Mouse (Mus musculus): ENCODE measurements around the gene Dhx9. TPM values are rescaled to one million over a fixed set of nuclear protein-coding genes. Genes with fewer than 3 reads are reported as not detected.
"Not testable (repeated sequence)": the region's sequence is repeated elsewhere in the genome, so short reads cannot be mapped to it uniquely, and the experiment has no call there.

Dhx9 gene
- polyA plus RNA-seq, 1 experiment from 2014 or later, result 8.5 TPM

DNA sequence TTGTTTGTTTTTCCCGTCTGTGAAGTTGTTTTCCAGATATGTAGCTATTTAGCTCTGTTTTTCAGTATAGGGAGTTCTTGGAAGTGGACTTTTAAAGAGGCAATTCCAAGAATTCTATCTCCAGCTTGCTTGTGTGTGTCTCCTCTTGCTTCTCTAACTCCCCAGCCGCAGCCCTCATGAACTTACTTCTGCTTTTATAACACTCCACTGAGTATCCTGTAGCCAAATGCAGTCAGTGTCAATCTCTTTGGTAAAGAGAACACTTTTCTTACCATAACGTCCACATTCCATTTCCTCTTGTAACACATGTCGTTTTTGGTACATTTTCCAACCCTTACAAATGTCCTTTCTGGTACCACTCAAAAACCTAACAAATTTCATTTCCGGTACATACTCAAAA, 71.7 kb downstream of the Dhx9 start:
- H3K27me3 ChIP-seq (ENCODE audit: control insufficient read depth, insufficient read depth, low read depth, low read length); H3K4me2 ChIP-seq (ENCODE audit: low read depth, low read length); ATAC-seq (ENCODE audit: low read depth); H3K27ac ChIP-seq (ENCODE audit: low read length); H3K4me1 ChIP-seq (ENCODE audit: control insufficient read depth, low read depth, low read length); H3K9ac ChIP-seq (ENCODE audit: low read depth, low read length); H3K36me3 ChIP-seq (ENCODE audit: control insufficient read depth, insufficient read depth); H3K9me3 ChIP-seq (replicated peaks; ENCODE audit: control insufficient read depth, low read length); H3K4me3 ChIP-seq (ENCODE audit: low read depth, low read length): not testable (repeated sequence)
- 39% methylated on average over 2 of the region's 5 CpGs for WGBS (ENCODE audit: insufficient replicate concordance)

DNA sequence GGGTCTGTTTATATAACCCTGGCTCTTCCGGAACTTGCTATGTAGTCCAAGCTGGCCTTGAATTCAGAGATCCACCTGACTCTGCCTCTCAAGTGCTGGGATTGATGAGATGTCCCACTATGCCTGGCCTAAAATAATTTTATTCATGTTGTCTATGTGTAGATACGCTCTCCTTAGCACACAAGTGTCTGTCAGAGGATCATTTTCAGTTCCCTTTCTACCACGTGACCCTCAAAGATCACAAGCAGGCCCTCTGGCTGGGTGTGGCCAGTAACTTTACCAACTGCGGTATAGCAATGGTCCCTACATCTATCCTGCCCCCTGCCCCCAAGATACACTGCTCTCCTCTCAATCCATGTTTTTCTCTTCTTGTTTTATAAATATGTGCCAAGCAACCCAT, 72.5 kb downstream of the Dhx9 start:
- Histone ChIP-seq H3K9ac (ENCODE audit: low read depth, low read length) (no peak overlapping the region), H3K9me3 (replicated peaks; ENCODE audit: control insufficient read depth, low read length) (no peaks in the 10 kb centered on the region), H3K27me3 (ENCODE audit: control insufficient read depth, insufficient read depth, low read depth, low read length) (no peaks in the 10 kb centered on the region), H3K36me3 (ENCODE audit: control insufficient read depth, insufficient read depth) (no peaks in the 10 kb centered on the region), H3K4me1 (ENCODE audit: control insufficient read depth, low read depth, low read length) (no peaks in the 10 kb centered on the region), H3K27ac (ENCODE audit: low read length) (no peak overlapping the region), H3K4me2 (ENCODE audit: low read depth, low read length) (no peak overlapping the region), H3K4me3 (ENCODE audit: low read depth, low read length) (no peak overlapping the region)
- ATAC-seq (ENCODE audit: low read depth), result peak; percentile 56; the same call in 1 of the 2 replicates
- WGBS (ENCODE audit: insufficient replicate concordance), result 34% methylated on average over 4 of the region's 4 CpGs

DNA sequence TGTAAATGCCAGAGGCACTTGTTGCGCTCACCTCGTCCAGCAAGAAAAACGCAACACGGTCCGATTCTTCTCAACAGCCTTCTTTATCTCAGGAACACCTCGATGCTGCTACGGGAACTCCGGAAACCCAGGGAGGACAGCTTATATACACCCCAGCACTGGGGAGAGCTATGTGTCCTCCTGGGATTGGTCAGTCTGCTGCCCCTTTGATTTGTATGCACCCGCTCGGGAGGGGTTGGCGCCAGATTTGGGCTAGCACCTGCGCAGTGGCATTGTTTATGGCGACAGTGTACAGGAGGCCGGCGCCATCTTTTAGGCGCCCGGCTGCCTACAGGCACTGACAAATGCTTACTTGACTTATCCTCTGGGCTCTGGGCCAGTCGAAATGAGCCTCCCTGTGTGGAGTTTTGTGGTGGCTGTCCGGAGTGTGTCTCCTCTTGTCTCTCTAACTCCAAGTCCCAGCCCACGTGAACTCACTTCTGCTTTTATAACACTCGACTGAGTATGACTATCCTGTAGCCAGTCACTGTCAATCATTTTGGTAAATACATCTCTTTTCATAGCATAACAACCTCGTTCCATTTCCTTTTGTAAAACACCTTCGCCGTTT, 73.2 kb downstream of the Dhx9 start:
- not testable (repeated sequence) for H3K4me1 ChIP-seq (ENCODE audit: control insufficient read depth, low read depth, low read length); H3K4me3 ChIP-seq (ENCODE audit: low read depth, low read length); H3K36me3 ChIP-seq (ENCODE audit: control insufficient read depth, insufficient read depth); H3K9ac ChIP-seq (ENCODE audit: low read depth, low read length); H3K9me3 ChIP-seq (replicated peaks; ENCODE audit: control insufficient read depth, low read length); H3K27me3 ChIP-seq (ENCODE audit: control insufficient read depth, insufficient read depth, low read depth, low read length); H3K4me2 ChIP-seq (ENCODE audit: low read depth, low read length)
- H3K27ac ChIP-seq (ENCODE audit: low read length), result 0 out of 2 replicates have a peak overlapping the region, but pooled peaks have one; percentile 3
- 59% methylated on average over 24 of the region's 24 CpGs for WGBS (ENCODE audit: insufficient replicate concordance)
- peak; percentile 47 for ATAC-seq (ENCODE audit: low read depth)

DNA sequence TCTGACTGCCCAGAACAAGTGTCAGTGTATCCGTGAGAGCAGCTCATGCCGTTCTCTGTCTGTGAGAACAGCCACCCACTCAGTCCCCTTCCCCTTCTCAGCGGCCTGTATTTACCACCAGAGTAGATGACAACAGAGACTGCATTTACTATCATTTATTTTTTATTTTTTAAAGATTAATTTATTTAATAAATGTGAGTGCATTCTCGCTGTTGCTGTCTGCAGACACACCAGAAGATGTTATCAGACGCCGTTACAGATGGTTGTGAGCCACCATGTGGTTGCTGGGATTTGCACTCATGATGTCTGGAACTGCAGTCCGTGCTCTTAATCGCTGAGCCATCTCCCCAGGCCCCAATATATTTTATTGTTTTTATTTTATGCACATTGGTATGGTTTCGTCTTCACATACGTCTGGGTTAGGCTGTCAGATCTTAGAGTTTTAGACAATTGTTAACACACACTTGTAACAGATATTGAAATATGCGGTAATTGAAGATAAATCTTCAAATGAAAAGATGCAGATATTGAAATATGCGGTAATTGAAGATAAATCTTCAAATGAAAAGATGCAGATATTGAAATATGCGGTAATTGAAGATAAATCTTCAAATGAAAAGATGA, 74.0 kb downstream of the Dhx9 start:
- H3K27me3 ChIP-seq (ENCODE audit: control insufficient read depth, insufficient read depth, low read depth, low read length); H3K4me2 ChIP-seq (ENCODE audit: low read depth, low read length); H3K9me3 ChIP-seq (replicated peaks; ENCODE audit: control insufficient read depth, low read length); H3K4me1 ChIP-seq (ENCODE audit: control insufficient read depth, low read depth, low read length); ATAC-seq (ENCODE audit: low read depth); H3K4me3 ChIP-seq (ENCODE audit: low read depth, low read length); H3K27ac ChIP-seq (ENCODE audit: low read length); H3K36me3 ChIP-seq (ENCODE audit: control insufficient read depth, insufficient read depth); H3K9ac ChIP-seq (ENCODE audit: low read depth, low read length): not testable (repeated sequence)
- WGBS (ENCODE audit: insufficient replicate concordance), result 60% methylated on average over 13 of the region's 13 CpGs

DNA sequence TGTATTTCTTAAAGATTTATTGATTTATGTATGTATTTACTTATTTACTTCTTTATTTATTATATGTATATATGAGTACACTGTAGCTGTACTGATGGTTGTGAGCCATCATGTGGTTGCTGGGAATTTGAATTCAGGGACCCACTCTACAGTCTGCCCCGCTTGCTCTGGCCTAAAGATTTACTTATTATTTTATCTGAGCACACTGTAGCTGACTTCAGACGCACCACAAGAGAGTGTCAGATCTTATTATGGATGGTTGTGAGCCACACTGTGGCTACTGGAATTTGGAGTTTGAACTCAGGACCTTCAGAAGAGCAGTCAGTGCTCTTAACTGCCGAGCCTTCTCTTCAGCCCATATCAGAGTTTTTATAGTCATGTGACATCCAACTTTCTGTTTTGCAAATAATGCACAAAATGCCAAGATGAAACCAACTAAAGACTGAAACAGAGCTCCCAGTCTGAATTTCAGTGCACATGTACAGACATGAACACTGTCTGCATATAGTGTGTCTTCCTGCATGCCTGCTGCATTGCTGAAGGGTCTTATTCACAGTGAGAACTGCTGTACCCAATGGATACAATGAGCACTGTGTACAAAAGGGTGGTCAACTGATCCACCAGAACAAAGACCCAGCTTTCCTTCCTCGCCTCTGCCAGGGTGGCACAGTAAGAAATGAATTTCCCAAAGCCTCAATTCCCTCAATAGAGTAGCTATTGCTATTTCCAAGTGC, 74.6 kb downstream of the Dhx9 start:
- not testable (repeated sequence) for ATAC-seq (ENCODE audit: low read depth); H3K27ac ChIP-seq (ENCODE audit: low read length); H3K4me3 ChIP-seq (ENCODE audit: low read depth, low read length); H3K27me3 ChIP-seq (ENCODE audit: control insufficient read depth, insufficient read depth, low read depth, low read length); H3K9me3 ChIP-seq (replicated peaks; ENCODE audit: control insufficient read depth, low read length); H3K9ac ChIP-seq (ENCODE audit: low read depth, low read length); H3K36me3 ChIP-seq (ENCODE audit: control insufficient read depth, insufficient read depth); H3K4me2 ChIP-seq (ENCODE audit: low read depth, low read length); H3K4me1 ChIP-seq (ENCODE audit: control insufficient read depth, low read depth, low read length)
- WGBS (ENCODE audit: insufficient replicate concordance), result 72% methylated on average over 2 of the region's 4 CpGs

DNA sequence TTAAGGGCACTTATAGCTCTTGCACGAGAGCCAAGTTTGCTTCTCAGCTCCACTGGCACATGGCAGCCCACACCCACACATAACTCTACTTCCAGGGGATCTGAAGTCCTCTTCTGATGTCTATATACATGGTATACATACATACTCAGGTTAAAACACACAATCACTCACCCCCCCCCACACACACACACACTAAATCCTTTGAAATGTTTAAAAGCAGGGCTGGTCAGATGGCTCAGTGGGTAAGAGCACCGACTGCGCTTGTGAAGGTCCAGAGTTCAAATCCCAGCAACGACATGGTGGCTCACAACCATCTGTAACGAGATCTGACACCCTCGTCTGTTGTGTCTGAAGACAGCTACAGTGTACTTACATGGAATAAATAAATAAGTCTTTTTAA, 75.7 kb downstream of the Dhx9 start:
- no peak overlapping the region for H3K4me3 ChIP-seq (ENCODE audit: low read depth, low read length)
- no peak overlapping the region for H3K9ac ChIP-seq (ENCODE audit: low read depth, low read length)
- H3K4me1 ChIP-seq (ENCODE audit: control insufficient read depth, low read depth, low read length), result no peaks in the 10 kb centered on the region
- H3K36me3 ChIP-seq (ENCODE audit: control insufficient read depth, insufficient read depth), result no peaks in the 10 kb centered on the region
- H3K9me3 ChIP-seq (replicated peaks; ENCODE audit: control insufficient read depth, low read length), result no peaks in the 10 kb centered on the region
- WGBS (ENCODE audit: insufficient replicate concordance), result 75% methylated on average over 6 of the region's 6 CpGs
- H3K4me2 ChIP-seq (ENCODE audit: low read depth, low read length), result no peak overlapping the region
- no peak for ATAC-seq (ENCODE audit: low read depth)
- H3K27me3 ChIP-seq (ENCODE audit: control insufficient read depth, insufficient read depth, low read depth, low read length), result no peaks in the 10 kb centered on the region
- H3K27ac ChIP-seq (ENCODE audit: low read length), result no peak overlapping the region

DNA sequence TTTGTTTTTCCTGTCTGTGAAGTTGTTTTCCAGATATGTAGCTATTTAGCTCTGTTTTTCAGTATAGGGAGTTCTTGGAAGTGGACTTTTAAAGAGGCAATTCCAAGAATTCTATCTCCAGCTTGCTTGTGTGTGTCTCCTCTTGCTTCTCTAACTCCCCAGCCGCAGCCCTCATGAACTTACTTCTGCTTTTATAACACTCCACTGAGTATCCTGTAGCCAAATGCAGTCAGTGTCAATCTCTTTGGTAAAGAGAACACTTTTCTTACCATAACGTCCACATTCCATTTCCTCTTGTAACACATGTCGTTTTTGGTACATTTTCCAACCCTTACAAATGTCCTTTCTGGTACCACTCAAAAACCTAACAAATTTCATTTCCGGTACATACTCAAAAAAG, 76.5 kb downstream of the Dhx9 start:
- not testable (repeated sequence) for H3K27me3 ChIP-seq (ENCODE audit: control insufficient read depth, insufficient read depth, low read depth, low read length); H3K9ac ChIP-seq (ENCODE audit: low read depth, low read length); H3K4me2 ChIP-seq (ENCODE audit: low read depth, low read length); H3K36me3 ChIP-seq (ENCODE audit: control insufficient read depth, insufficient read depth); H3K27ac ChIP-seq (ENCODE audit: low read length); H3K9me3 ChIP-seq (replicated peaks; ENCODE audit: control insufficient read depth, low read length); H3K4me1 ChIP-seq (ENCODE audit: control insufficient read depth, low read depth, low read length); H3K4me3 ChIP-seq (ENCODE audit: low read depth, low read length); ATAC-seq (ENCODE audit: low read depth)
- WGBS (ENCODE audit: insufficient replicate concordance), result 76% methylated on average over 1 of the region's 4 CpGs

DNA sequence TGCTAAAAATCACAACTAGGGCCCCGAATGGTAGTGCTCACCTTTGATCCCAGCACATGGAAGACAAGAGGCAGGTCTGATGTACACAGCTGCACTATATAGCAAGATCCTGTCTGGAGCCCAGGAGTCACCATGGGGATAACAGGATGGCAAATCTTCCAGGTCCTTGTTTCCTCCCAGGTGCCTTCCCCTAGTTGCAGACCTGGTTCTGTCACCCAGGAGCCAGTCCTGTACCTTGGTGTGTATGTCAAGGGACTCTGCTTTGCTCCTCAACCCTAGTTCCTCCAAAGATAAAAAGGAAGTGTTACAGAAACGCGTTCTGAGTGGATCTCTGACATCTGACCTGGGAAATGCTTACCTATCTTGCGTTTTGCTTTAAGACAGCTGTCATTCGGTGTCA, 79.2 kb downstream of the Dhx9 start:
- not testable (repeated sequence) for H3K36me3 ChIP-seq (ENCODE audit: control insufficient read depth, insufficient read depth); H3K4me1 ChIP-seq (ENCODE audit: control insufficient read depth, low read depth, low read length); H3K27ac ChIP-seq (ENCODE audit: low read length); H3K9me3 ChIP-seq (replicated peaks; ENCODE audit: control insufficient read depth, low read length); H3K4me2 ChIP-seq (ENCODE audit: low read depth, low read length); ATAC-seq (ENCODE audit: low read depth); H3K27me3 ChIP-seq (ENCODE audit: control insufficient read depth, insufficient read depth, low read depth, low read length); H3K4me3 ChIP-seq (ENCODE audit: low read depth, low read length); H3K9ac ChIP-seq (ENCODE audit: low read depth, low read length)
- 52% methylated on average over 5 of the region's 5 CpGs for WGBS (ENCODE audit: insufficient replicate concordance)

DNA sequence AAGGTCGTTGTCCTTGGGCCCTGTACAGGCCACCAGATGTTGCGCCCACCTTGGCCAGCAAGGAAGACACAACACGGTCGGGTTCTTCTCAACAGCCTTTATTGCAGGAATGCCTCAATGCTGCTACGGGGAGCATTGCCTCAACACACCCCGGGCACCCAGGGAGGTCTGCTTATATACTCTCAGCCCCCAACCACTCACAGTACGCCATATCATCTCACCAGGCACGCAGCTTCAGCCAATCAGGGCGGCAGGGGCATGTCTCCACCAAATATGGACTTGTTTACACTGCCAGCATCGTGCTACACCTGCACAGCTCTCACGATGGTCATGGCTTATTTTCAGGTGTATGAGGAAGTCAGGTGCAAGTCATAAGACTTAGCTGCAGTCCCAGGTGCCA, 79.8 kb downstream of the Dhx9 start:
- H3K36me3 ChIP-seq (ENCODE audit: control insufficient read depth, insufficient read depth); H3K4me1 ChIP-seq (ENCODE audit: control insufficient read depth, low read depth, low read length); ATAC-seq (ENCODE audit: low read depth); H3K9ac ChIP-seq (ENCODE audit: low read depth, low read length); H3K9me3 ChIP-seq (replicated peaks; ENCODE audit: control insufficient read depth, low read length); H3K4me3 ChIP-seq (ENCODE audit: low read depth, low read length); H3K4me2 ChIP-seq (ENCODE audit: low read depth, low read length); H3K27ac ChIP-seq (ENCODE audit: low read length); H3K27me3 ChIP-seq (ENCODE audit: control insufficient read depth, insufficient read depth, low read depth, low read length): not testable (repeated sequence)
- WGBS (ENCODE audit: insufficient replicate concordance), result 72% methylated on average over 11 of the region's 11 CpGs
